Mouse (Mus musculus): ENCODE data around the gene Anapc13. TPM values are rescaled to one million over a fixed set of nuclear protein-coding genes. Genes with fewer than 3 reads are reported as not detected.

Anapc13 gene
- total and polyA plus RNA-seq, 2 experiments from 2014 or later: 49.9 to 136 TPM

DNA sequence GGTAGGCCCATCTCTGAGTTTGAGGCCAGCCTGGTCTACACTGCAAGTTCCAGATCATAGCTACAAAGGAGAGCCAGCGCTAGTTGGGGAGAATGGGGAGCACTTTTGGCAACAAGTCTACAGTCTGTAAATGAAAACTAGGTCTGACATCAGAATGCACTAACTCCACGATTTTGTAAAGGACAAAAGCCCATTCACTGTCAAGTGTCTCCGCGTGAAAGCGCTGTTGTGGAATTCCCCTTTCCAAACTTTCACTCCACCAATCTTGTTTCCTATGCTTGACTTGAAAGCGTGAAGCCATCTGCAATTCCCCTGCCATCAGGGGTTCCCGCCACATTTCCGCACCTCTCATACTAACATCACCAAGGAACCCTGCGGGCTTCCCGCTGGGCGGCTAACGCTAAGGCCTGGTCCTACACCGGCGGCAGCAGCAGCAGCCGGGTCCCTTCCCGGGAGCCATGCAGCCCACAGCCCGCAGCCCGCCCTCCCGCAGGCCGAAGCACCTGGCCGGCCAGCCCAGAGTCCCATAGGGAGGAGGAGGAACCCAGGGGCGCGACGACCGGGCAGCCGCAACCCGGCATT lies 604 bp upstream of the Anapc13 start:
- no peaks in the 10 kb centered on the region for H3K27me3 ChIP-seq (ENCODE audit: insufficient read depth, low read length)
- H3K4me3 ChIP-seq (ENCODE audit: low read depth, low read length): peak overlapping the region; percentile 90
- peak overlapping the region; percentile 97 for H3K9ac ChIP-seq (replicated peaks; ENCODE audit: low read length, poor library complexity, severe bottlenecking)
- peaks cover 7% of the 10 kb centered on the region; the same call in 1 of the 2 replicates for H3K4me1 ChIP-seq (ENCODE audit: insufficient read depth, low read length)
- no peaks in the 10 kb centered on the region for H3K36me3 ChIP-seq (ENCODE audit: insufficient read depth, low read length)
- H3K9me3 ChIP-seq (ENCODE audit: low read length): no peaks in the 10 kb centered on the region
- no peak; the same call in none of the 2 replicates for ATAC-seq (ENCODE audit: low FRiP score)
- H3K4me2 ChIP-seq (ENCODE audit: low read depth, low read length, poor library complexity, severe bottlenecking): peak overlapping the region; percentile 83
- peak; percentile 55 for DNase-seq (ENCODE audit: low spot score)
- under 1% methylated on average over 27 of the region's 27 CpGs for WGBS
- TF ChIP-seq CTCF (IDR thresholded peaks at IDR 0.05): no peak
- H3K27ac ChIP-seq (ENCODE audit: low read depth, low read length): peak overlapping the region; percentile 96

DNA sequence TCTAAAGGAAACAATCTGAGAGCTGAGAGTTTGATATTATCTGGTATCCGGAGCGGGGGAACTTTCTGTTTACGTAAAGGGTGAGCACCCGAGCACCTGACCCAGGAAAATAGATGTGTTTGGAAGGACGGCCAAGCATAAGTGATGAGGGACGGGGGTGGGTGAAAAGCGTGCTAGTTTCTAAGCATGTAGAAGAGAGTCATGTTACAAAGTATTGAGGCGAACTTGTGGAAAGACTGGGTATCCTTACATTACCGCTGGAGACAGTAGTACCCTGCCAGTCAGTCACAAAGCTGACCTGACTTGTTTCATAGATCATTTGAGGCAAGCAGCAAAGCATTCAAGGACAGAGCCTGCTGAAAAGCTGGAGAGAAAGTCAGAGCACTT lies 736 bp downstream of the Anapc13 start:
- H3K9ac ChIP-seq (replicated peaks; ENCODE audit: low read length, poor library complexity, severe bottlenecking): peak overlapping the region; percentile 97
- under 1% methylated on average over 9 of the region's 9 CpGs for WGBS
- peak overlapping the region; percentile 96 for H3K27ac ChIP-seq (ENCODE audit: low read depth, low read length)
- no peaks in the 10 kb centered on the region for H3K9me3 ChIP-seq (ENCODE audit: low read length)
- TF ChIP-seq CTCF (IDR thresholded peaks at IDR 0.05): no peak
- no peaks in the 10 kb centered on the region; the same call in 1 of the 2 replicates for H3K36me3 ChIP-seq (ENCODE audit: insufficient read depth, low read length)
- no peak for DNase-seq (ENCODE audit: low spot score)
- no peak for ATAC-seq (ENCODE audit: low FRiP score)
- H3K4me1 ChIP-seq (ENCODE audit: insufficient read depth, low read length): peaks cover 7% of the 10 kb centered on the region; the same call in 1 of the 2 replicates
- H3K4me2 ChIP-seq (ENCODE audit: low read depth, low read length, poor library complexity, severe bottlenecking): peak overlapping the region; percentile 83
- peak overlapping the region; percentile 90 for H3K4me3 ChIP-seq (ENCODE audit: low read depth, low read length)
- no peaks in the 10 kb centered on the region for H3K27me3 ChIP-seq (ENCODE audit: insufficient read depth, low read length)

DNA sequence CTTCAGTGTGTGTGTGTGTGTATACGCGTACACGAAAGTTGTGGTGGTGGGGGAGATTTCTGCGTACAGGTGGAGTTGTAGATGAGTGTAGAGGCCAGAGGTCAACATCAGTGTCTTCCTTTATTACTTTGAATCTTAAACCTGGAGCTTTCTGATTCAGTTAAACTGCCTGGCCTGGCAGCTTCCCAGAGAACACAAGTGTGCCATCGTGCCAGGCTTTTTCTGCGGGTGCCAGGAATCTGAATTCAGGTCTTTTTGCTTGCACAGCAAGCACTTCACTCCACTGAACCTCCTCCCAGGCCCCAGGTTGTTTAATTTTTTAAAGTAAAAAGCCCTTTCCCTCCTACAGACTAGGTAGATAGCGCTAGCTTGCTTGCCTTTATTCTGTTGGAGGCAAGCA lies 1.3 kb downstream of the Anapc13 start:
- Histone ChIP-seq H3K9me3 (ENCODE audit: low read length) (no peaks in the 10 kb centered on the region), H3K4me1 (ENCODE audit: insufficient read depth, low read length) (peaks cover 7% of the 10 kb centered on the region; the same call in 1 of the 2 replicates), H3K4me2 (ENCODE audit: low read depth, low read length, poor library complexity, severe bottlenecking) (peak overlapping the region; percentile 83), H3K9ac (replicated peaks; ENCODE audit: low read length, poor library complexity, severe bottlenecking) (peak overlapping the region; percentile 97; the same call in 1 of the 2 replicates), H3K27ac (ENCODE audit: low read depth, low read length) (peak overlapping the region; percentile 96; the same call in 1 of the 2 replicates), H3K27me3 (ENCODE audit: insufficient read depth, low read length) (no peaks in the 10 kb centered on the region), H3K4me3 (ENCODE audit: low read depth, low read length) (peak overlapping the region; percentile 90), H3K36me3 (ENCODE audit: insufficient read depth, low read length) (no peaks in the 10 kb centered on the region; the same call in 1 of the 2 replicates)
- 91% methylated on average over 7 of the region's 7 CpGs for WGBS
- no peak for ATAC-seq (ENCODE audit: low FRiP score)
- TF ChIP-seq CTCF (IDR thresholded peaks at IDR 0.05): no peak
- DNase-seq (ENCODE audit: low spot score): no peak

DNA sequence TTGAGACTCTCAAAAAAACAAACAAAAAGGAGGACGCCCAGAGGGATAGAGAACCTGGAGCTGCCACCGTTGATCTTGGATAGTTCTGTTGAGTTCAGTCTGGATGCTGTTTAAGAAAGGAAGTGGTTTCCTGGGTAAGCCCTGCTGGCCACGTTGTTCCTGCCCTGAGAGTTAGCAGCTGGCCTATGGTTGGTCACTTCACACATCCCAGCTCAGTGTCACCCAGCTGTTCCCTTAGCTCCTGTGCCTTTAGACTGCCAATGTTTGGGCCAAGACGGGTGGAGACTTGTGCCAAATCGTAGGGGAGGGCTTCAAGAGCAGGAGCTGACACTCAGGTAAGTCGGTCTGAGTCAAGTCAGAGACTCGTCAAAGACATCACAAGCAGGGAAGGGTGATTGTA lies 3.0 kb downstream of the Anapc13 start:
- no peaks in the 10 kb centered on the region for H3K27me3 ChIP-seq (ENCODE audit: insufficient read depth, low read length)
- H3K4me3 ChIP-seq (ENCODE audit: low read depth, low read length): no peak overlapping the region
- no peak overlapping the region for H3K4me2 ChIP-seq (ENCODE audit: low read depth, low read length, poor library complexity, severe bottlenecking)
- H3K9me3 ChIP-seq (ENCODE audit: low read length): no peaks in the 10 kb centered on the region
- TF ChIP-seq CTCF (IDR thresholded peaks at IDR 0.05): no peak
- WGBS: 74% methylated on average over 7 of the region's 7 CpGs
- peaks cover under 1% of the 10 kb centered on the region; the same call in 1 of the 2 replicates for H3K36me3 ChIP-seq (ENCODE audit: insufficient read depth, low read length)
- peaks cover 7% of the 10 kb centered on the region; the same call in 1 of the 2 replicates for H3K4me1 ChIP-seq (ENCODE audit: insufficient read depth, low read length)
- DNase-seq (ENCODE audit: low spot score): no peak
- no peak overlapping the region for H3K9ac ChIP-seq (replicated peaks; ENCODE audit: low read length, poor library complexity, severe bottlenecking)
- H3K27ac ChIP-seq (ENCODE audit: low read depth, low read length): no peak overlapping the region
- ATAC-seq (ENCODE audit: low FRiP score): no peak

DNA sequence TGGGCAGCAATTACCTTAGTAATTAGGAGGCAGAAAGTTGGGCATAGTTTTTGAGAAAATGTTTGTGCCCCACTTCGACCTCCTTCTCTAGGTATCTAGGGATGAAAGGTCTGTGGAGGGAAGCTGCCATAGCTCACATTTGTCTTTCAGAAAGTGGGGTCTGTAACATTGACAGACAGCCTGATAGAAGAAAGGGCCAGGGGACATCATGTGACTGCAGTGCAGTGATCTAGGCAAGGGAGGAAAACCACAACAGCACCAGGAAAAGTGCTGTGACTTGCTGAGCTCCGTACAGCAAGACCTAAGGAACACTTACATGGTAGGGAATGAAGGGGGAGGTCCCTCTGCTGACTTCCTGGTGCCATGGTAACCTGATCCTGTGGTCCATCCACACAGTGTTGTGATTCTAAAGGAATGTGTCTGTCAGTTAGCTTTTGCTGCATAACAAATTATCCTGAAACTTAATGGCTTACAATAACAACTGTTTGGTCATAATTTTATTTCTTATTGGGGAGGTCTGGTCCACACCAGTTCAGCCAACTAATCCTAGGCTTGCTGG lies 5.6 kb downstream of the Anapc13 start:
- no peak for ATAC-seq (ENCODE audit: low FRiP score)
- DNase-seq (ENCODE audit: low spot score): no peak
- peaks cover 7% of the 10 kb centered on the region; the same call in 1 of the 2 replicates for H3K4me1 ChIP-seq (ENCODE audit: insufficient read depth, low read length)
- no peak overlapping the region for H3K4me2 ChIP-seq (ENCODE audit: low read depth, low read length, poor library complexity, severe bottlenecking)
- H3K27me3 ChIP-seq (ENCODE audit: insufficient read depth, low read length): no peaks in the 10 kb centered on the region
- H3K9ac ChIP-seq (replicated peaks; ENCODE audit: low read length, poor library complexity, severe bottlenecking): no peak overlapping the region
- TF ChIP-seq CTCF (IDR thresholded peaks at IDR 0.05): no peak
- H3K4me3 ChIP-seq (ENCODE audit: low read depth, low read length): no peak overlapping the region
- 67% methylated on average over 2 of the region's 2 CpGs for WGBS
- peaks cover 3% of the 10 kb centered on the region; the same call in 1 of the 2 replicates for H3K36me3 ChIP-seq (ENCODE audit: insufficient read depth, low read length)
- no peaks in the 10 kb centered on the region for H3K9me3 ChIP-seq (ENCODE audit: low read length)
- no peak overlapping the region for H3K27ac ChIP-seq (ENCODE audit: low read depth, low read length)

DNA sequence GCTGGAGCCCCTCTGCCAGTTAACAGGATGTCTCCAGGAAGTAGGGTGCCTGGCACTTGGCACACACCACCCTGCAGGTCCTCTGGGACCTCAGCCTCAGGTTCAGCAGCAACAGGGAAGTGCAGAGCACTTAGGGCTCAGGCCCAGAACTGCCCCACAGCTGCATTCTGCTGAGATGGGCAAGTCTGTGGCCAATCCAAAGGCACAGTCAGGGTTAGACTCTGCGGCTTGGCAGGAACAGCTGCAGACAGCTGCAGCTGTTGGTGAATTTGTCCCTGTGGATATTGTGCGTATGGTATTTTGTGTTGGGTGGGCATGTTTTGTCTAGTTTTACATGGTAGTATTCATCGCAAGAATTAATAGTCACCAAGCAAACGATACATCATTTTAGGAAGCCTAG lies 6.1 kb downstream of the Anapc13 start:
- H3K36me3 ChIP-seq (ENCODE audit: insufficient read depth, low read length): peaks cover 3% of the 10 kb centered on the region; the same call in 1 of the 2 replicates
- H3K27ac ChIP-seq (ENCODE audit: low read depth, low read length): no peak overlapping the region
- H3K4me2 ChIP-seq (ENCODE audit: low read depth, low read length, poor library complexity, severe bottlenecking): no peak overlapping the region
- DNase-seq (ENCODE audit: low spot score) (no peak), ATAC-seq (ENCODE audit: low FRiP score) (0 out of 2 replicates have a peak, but pooled peaks have one; percentile 12)
- no peak overlapping the region for H3K4me3 ChIP-seq (ENCODE audit: low read depth, low read length)
- H3K27me3 ChIP-seq (ENCODE audit: insufficient read depth, low read length): no peaks in the 10 kb centered on the region
- H3K4me1 ChIP-seq (ENCODE audit: insufficient read depth, low read length): peaks cover 4% of the 10 kb centered on the region; the same call in 1 of the 2 replicates
- H3K9me3 ChIP-seq (ENCODE audit: low read length): no peaks in the 10 kb centered on the region
- 97% methylated on average over 4 of the region's 4 CpGs for WGBS
- no peak for TF ChIP-seq CTCF (IDR thresholded peaks at IDR 0.05)
- H3K9ac ChIP-seq (replicated peaks; ENCODE audit: low read length, poor library complexity, severe bottlenecking): no peak overlapping the region
